Mouse (Mus musculus) embryo, embryonic 11.5 days (tissue): ENCODE measurements around the gene Glrp1.

Experiments used
- DNase-seq: peaks from one replicate; pipeline ENCODE4 v3.0.0-alpha.2; 2012; ENCODE audit warnings: low read depth, low spot score

The Glrp1 gene

DNA sequence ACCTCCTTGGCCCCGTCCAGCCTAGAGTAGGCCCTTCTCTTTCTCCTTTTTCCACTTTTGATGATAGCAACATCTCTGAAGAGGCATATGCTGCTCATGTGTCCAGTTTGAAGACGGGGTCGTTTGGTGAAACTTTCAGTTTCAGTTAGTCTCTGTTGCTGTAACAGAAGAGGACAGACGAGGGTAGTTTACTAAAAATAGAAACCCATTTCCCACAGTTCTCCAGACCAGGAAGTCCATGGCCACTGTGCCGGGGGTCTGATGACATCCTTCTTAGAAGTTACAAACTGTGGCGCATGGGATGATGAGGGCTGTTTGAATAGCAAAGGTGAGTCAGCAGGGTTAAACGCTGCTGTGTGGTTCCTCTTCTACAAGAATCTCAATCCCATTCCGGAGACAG, at the start of gene Glrp1:
TSS of gene Glrp1 (minus strand) at position 278 of the 400 bp plus-strand sequence.
- no peak for DNase-seq

DNA sequence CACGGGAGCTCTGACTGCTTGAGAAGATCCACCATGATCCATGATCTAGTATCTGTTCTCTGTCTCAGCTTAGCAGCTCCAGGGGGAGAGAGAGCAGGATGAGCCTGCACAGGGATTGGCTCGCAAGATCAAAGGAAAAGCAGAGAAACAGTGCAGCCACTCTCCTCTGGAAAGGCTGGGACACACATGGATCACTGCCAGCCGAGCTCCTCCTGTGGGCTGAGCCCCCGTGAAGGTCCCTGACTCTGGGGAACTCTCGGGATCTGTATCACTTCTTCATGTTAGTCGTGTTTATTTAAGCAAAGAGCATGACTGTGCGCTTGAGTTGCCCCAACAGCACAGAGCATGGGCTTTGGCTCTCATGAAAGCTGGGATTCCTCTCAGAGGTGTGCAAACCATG, 49.4 kb upstream of the Glrp1 start:
- no peak for DNase-seq

DNA sequence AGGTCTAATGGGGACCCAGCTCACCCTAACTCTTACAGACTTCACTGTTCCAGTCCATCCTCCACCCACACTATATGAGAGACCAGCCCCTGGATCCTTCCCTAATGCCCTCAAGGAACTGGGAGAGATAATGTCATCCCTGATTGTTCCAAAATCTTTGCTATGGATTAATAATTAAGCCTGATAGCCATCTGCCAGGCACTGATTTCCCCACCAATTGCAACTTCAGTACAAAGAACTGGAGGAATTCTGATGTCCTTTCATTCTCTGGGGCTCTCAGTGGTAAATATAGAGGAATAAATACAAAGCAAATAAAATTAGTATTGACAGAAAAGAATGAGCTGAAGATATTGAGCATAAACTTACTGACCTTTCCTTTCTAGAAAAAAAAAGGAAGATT, 48.9 kb upstream of the Glrp1 start:
- DNase-seq = no peak

DNA sequence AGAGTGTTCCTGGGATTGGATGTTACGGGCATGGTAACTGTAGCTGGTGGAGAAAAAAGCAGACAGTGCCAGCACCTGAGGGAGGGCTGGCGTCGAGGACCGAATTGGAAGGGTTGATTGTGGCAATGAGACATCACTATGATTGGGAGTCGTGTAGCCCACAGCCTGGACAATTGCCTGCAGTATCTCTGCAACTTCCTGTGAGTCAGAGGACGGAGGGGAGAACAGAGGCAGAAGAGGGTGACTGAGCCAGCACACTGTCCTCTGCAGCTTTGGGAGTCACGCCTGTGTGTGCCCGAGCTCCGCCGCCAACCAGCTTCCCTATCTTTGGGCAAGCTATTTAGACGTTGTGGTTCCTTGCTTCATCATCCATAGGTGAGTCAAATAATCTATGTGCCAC, 46.5 kb upstream of the Glrp1 start:
- DNase-seq = no peak

DNA sequence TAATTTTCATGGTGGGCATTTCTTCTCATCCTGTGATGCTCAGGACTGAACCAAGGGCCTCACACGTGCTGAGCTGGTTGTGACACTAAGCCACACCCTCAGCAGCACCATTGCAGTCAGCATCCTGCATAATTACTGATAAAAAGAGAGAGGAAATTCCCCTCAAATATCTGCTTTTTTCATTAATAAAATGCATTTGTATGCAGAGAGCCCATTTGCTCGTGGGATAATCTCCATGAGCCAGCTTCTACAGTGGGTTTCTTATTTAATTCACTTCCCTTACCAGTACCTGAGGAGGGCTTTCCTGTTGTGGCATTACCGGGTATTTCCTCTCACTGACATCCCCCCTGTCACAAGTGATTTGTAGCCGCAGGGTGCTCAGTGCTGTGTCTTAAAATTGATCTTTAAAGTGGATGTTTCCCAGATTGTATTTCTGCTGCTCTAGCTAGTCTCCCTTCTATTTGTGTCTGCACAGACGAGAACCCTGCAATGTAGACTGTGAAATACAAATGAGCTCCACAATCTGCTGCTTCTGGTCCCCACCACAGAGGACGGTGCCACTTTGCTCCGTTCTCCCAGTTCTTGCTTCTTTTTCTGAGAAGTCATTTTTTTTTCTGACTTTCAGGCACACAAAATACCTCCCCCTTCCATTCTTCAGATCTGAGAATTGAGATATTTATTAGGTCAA, 43.8 kb upstream of the Glrp1 start:
- no peak for DNase-seq

DNA sequence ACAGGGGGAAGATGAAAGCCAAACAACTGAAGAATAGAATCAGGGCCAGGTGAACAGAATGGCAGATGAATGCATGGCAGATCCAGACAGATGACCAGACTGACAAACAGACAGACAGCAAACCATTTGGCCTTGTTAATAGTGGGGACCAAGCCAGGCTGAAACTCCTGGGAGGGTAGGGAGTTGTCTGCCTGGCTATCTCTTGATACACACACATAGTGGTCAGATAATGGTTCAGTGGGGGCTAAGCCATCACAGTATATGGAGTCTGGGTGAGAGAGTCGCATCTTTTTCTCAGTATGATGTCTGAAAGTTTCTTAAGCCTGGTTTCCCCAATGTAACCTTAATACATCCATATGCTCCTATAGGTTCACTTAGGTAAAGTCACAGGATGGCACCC, 39.4 kb upstream of the Glrp1 start:
- no peak for DNase-seq

DNA sequence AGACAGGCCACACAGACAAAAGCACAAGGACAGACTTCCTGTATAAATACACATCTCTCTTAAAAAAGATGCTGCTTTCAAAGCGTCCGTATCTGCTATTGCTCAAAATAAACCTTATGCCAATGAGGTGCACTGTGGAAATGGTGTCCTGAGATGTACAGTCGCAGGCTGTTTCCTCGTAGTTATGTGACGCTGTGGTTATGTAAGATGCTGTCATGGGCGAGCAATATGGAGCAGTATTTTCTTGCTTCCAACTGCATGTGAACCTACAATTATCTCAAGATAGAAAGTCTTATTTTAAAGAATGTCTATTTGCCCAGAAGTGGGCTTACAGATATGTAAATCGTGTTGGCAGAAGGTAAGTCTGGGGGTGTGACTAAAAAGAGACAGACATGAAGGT, 37.3 kb upstream of the Glrp1 start:
- no peak for DNase-seq

DNA sequence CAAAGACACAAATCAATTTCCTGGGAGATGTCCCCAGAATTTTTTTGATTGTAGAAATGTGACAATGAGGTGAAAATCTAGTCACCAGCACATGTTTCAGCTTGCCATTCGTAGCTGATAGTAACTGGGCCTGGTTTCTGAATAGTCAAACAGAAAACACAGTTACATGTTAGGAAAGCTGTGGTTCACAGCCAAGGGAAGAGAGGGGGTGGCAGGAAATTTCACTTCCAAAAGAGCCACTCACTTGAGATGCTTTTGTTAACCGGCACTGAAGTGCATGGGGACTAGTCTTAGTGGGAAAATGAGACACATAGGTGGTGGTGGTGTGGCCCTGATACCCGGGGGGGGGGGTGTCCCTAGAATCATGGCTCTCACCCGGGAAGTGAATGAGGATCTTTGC, 33.7 kb upstream of the Glrp1 start:
- DNase-seq = no peak

DNA sequence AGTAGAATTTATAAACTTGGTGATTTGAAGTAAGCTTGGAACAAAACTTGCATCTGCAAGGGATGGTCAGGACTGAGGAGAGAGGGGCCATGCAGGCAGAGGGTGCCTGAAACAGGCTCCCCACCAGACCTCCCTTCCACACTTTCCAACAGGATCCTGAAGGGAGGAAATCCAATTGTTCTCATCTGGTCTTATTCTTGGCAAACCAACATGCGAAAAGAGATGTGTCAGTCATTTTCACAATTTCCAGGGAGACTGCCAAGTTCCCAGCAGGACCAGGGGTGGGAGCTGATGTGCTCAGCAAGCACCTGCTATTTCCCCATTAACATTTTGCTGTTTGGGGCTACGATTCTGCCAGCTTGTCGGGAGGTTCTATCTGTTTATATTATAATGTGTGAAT, 30.0 kb upstream of the Glrp1 start:
- no peak for DNase-seq

DNA sequence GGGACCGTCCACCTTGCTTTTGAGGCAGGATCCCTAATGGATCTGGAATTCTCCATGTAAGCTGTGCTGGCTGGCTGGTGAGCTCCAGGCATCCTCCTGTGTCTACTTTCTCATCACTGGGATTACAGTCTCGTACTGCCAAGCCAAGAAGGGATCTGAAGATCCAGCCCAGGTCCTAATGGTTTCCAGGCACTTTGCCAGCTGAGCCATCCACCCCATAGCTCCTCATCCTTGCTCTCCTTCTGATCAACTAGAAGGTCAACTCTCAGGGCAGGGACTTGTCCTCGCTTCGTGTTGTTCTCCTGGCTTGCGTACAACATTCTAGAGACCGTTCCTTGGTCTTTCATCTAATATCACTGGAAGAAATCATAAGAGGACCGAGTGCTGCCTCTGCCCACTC, 29.4 kb upstream of the Glrp1 start:
- DNase-seq = no peak

DNA sequence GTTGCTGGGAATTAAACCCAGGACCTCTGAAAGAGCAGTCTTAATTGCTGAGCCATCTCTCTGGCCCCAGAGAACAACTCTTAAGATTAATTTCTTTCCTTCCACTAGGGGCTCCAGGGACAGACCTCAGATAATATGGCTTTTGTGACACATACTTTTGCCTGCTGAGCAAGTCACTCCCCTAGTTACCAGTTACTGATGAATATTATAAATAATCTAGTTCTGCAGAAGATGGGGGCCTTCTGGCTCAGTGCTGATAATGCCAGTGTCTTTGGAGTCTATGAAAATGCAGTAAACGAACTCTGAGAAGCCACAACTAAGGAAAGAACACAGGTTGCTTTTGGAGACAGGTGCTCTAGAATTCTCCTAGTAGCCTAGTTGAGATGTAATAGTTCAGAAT, 26.4 kb upstream of the Glrp1 start:
- no peak for DNase-seq

DNA sequence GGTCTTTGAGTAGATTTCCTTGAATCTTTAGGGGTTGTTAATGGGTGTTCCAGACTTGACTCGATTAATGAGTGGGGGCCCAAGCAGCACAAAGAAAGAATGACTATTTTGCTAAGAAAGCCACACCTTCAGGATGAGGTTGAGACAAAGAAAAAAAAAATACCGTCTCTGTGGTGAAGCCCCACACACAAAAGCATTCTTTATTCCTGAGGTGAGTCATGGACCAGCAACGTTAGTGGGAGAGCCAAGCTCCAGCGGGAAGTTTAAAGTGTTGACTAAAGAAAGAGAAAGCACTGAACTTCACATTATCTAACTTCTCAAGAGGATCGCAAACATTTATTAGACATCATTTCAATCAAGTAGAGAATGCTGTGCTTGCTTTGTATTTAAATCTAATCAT, 24.2 kb upstream of the Glrp1 start:
- no peak for DNase-seq

DNA sequence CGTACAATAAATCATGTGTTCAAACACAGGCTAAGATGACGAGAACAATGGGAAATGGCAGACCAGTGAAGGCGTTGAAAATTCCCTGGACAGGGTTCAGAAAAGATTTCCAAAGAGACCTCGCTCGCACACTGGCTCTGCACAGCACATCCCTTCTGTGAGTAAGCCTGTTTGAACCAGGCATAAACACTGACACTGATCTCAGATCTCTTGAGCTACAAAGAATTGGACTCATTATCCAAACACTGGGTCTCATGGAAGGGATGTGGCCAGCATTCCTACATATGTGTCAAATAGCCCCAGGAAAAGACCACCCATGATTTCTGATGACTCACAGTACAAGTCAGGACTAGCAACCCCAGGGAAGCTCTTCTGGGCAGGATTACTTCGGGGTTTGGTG, 16.3 kb upstream of the Glrp1 start:
- DNase-seq = no peak

DNA sequence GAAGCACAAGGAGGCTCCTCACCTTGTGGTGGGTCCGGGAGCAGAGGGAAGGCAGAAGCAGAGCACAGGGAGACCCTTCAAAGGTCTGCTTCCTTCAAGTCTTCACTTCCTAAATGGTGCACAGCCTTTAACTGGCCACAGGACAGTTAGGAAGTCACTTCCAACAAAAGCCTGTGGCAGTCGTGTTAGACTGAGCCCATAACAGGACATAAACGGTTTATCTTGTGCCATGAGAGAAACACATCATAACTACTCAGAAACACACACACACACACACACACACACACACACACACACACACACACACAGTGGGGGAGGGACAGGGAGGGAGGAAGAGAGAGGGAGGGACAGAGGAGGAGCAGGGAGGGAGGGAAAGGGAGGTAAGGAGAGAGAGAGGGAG, 15.8 kb upstream of the Glrp1 start:
- no peak for DNase-seq

DNA sequence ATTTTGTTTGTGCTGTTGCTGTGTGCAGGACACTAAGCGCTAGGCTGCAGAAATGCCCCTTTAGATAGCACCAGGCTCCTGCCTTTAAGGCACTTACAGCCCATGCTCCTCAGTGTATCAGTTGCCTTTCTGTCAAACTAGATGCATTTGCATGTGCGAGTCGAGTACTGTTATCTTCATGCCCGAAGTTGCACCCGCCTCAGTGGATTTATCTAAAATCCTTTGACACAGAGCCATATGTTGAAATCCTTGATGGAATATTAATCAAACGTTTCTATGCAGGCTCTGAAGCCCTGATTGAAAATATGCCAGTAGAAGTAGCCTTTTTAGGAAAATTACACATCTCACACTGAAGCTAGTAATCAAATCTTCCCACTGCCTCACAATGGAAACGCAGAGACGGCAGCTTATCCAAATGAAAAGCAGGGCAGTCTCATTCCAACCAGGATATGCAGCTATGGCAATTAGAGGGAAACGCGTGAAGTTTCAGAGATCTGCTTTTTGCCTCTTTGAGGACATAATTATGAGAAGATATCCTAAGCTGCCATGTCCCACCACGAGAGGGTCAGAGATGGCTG, 11.4 kb upstream of the Glrp1 start:
- no peak for DNase-seq

DNA sequence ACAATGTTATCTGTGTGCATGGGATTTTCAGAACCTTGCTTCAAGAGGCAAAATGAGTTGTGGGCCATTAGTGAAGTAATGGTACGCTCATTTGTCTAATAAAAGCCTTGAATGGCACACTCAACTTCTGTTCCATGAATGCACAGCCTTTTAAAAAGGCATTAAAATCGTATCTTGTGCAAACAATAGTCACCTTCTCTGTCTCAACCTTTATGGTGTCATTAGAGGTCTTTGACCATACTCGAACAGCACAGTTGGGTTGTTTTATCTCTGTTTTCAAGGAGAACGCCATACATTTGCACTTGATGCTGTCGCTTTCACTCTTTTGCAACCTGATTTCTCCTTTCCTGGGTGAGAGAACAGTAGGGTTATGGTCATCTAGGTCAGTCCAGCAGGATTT, 3.7 kb upstream of the Glrp1 start:
- no peak for DNase-seq

DNA sequence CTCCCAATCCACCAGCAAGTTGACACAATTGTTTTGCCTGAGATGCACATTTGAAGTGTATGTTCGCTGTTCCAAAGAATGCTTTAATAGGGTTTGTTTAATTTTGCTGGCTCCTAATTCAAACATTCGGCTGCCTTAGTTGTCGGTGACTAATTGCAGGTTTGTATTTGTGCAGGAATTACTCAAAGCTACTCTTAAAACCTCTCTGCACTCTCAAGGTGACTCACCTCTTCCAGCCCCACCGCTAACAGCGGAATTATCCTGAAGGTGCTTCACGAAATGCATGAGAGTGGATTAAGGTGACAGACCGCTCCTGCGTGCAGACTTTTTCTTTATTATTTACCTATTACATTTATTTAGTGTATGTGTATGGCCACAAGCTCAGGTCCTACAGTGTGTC, 2.0 kb downstream of the Glrp1 start:
- no peak for DNase-seq

DNA sequence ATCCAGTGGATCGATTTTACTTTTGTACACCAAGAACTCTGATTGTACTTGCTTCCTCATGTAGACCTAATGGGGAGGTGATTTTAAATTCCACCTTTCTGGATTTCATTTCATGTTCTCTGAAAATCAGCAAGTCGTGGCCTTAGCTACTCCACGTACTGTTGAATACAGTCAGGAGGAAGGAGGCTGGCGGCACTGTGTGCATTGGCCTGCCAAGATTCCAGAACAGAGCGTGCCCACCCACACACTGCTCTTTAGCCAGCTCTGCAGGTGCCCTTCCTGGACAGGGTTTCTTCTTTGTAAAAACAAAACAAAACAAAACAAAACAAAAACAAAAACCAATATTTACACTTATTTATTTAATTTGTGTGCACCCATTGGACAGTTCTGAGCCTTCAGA, 2.7 kb downstream of the Glrp1 start:
- DNase-seq = no peak

DNA sequence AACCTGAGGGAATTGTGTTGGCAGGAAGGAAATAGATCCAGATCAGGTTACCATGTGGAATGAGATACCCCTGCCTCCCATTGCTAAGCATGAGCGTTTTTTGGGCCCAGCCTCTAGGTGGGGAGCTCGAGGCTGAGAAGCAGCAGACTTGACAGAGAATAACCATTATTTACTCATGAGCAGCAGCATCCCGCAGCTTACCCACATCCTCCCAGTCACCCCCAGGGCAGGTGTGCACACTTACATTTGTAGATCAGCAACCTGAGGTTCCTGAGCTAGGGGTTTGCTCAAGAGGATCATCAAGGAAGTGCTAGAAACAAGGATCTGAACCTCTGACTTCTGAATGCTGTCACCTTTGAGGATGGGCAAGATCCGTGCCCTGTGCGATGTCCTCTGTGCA, 3.5 kb downstream of the Glrp1 start:
- DNase-seq = no peak

DNA sequence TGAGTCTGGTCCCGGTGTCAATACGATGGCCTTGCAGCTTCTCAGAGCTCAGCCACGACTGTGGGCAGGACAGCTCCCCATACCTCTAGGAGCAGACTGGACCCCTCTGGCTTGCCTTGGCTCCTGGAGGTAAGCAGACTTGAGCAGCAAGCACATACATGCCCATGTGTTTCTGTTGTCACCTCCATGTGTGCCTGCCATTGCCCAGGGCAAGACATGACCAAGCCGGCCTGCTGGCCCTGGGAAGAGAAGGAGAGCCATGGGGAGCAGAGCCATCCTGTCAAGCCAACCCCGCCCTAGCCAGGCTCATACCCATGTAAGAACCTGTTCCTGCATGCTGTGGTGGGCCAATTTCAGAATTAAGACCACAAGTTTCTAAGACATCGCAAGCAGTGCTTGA, 4.2 kb downstream of the Glrp1 start:
- DNase-seq = no peak

DNA sequence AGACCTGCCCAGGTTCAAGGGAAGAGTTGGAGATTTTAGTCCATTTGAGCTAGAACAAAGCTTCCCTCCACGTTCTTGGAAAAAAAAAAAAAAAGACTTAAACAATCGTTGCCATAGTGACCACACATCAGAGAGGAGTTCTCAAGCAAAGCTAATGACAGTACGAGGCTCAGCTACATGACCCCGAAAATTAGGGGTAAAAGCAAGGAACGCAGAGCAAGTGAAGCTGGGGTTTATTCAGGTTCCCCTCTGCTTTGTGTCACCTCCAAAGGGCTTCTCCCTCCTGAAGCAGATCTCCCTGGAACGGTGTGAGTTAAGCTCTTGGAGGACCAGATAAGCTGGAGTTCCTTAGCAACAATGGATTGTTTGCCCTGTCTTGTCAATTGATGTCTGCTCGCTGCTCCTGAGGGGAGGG, 5.3 kb downstream of the Glrp1 start:
- DNase-seq = no peak

DNA sequence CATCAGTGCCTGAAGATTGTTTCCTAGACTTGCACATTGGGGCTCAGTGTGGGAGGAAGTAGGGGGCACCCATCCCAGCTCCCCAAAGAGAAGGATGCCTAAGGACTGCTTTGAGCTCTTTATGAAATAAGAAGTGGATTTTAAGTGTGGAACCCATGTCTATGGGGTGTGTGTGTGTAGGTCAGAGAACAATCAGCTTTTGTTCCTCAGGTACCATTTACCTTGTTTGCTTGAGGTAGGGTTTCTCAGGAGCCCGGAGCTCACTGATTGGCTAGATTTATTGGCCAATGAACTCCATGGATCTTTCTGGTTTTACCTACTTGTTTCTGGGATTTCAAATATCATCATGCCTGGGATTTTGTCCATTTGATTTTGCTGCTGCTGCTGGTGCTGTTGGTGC, 7.0 kb downstream of the Glrp1 start:
- no peak for DNase-seq

DNA sequence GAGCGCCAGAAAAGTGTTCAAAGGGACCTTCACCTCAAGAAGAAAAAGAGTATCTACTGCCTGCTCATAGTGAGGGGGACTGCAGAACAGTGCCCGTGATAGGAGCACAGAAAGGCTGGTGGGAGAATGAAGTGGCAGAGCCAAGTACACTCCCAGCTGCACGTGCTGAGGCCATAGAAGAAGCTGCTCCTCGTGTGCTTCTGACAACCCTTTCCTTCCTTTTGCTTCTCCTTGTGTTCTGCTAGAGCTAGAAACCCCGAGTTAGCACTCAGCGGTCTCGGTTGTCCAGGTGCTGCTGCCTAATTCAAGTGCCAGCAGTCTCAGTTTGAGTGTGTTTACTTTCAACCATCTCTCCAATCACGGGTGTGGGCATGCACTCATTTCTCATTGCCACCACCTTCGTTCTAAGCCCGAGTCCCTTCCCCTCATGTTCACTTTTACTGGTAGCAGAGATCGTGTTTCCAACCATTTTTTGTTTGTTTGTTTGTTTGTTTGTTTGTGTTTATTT, 10.6 kb downstream of the Glrp1 start:
- DNase-seq = no peak

DNA sequence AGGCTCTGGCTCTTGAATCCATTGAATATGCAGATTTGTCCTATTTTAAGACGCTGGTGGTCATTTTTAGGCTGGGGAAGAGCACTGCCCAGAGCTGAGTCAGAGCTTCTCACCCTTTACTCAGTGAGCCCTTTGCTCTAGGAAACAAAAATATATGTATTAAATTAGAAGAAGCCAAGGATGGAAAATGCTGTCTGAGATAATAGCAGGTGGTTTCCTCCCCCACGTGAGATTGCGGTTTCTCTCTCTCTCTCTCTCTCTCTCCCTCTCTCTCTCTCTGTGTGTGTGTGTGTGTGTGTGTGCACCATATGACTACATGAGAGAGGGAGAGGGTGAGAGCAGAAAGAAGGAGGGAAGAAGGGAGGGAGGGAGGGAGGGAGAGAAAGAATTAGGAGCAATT, 12.5 kb downstream of the Glrp1 start:
- DNase-seq = no peak
